Mouse (Mus musculus): Measurements from ENCODE around the gene Ms4a6c.

DNA sequence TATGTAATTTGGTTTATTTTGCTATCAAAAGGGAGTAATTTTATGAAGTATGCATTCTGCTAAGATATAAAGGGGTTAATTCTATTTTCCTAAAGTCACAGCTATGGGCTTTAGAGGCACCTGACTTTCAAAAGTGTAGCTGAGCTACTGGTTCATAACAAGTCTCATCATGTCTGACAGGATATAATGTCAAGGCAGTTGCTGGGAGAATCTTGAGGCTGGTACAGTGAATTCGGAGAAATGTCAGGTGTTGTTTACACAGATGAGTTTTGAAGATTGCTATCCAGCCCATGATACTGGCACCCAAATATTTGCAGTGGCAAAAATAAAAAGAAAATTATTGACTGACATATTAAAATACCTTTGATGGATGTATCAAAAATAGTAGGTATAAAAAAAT is 35.7 kb downstream of the Ms4a6c start:
- no peak for TF ChIP-seq TAL1 (IDR thresholded peaks at IDR 0.05; ENCODE audit: low read length)
- TF ChIP-seq GATA1 (IDR thresholded peaks at IDR 0.05; ENCODE audit: low read length) = no peak
